Mouse (Mus musculus) bone marrow, adult 2 months (tissue): Measurements from ENCODE around the gene Slamf9.

Source experiments
- CTCF ChIP-seq: fragments of 200-500 bp; IDR thresholded peaks from 2 replicates; pipeline ENCODE4 v1.5.1; 2011; ENCODE audit warnings: low read length, control low read depth; ENCODE audit not compliant: control insufficient read depth, insufficient read depth
- POLR2A ChIP-seq: fragments of 200-500 bp; IDR thresholded peaks from 2 replicates; pipeline ENCODE4 v1.6.1; 2011; ENCODE audit warnings: low read depth, mild to moderate bottlenecking, control low read depth, low read length, borderline replicate concordance; ENCODE audit not compliant: control insufficient read depth

DNA sequence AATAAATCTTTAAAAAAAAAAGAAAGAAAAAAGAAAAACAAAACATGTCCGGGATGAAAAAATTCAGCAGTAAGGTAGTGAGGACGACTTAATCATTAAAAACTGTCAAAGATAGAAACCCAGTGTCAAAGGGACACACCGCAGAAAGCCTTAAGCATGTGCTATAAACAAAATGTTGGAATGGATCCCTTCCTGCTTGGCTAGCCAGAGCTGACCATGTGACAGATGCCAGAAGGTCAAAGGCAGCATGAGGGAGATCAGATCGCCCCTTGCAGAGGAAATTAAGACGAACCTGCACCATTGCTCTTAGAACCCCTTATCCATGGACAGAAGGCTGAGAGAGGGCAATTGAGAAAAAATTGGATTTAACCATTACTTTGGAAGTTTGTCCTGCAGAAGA, 5.8 kb upstream of the Slamf9 start:
- no peak for TF ChIP-seq CTCF
- no peak for TF ChIP-seq POLR2A
